8 mouse cellular contexts compared by ENCODE assay signal in the genomic region with DNA sequence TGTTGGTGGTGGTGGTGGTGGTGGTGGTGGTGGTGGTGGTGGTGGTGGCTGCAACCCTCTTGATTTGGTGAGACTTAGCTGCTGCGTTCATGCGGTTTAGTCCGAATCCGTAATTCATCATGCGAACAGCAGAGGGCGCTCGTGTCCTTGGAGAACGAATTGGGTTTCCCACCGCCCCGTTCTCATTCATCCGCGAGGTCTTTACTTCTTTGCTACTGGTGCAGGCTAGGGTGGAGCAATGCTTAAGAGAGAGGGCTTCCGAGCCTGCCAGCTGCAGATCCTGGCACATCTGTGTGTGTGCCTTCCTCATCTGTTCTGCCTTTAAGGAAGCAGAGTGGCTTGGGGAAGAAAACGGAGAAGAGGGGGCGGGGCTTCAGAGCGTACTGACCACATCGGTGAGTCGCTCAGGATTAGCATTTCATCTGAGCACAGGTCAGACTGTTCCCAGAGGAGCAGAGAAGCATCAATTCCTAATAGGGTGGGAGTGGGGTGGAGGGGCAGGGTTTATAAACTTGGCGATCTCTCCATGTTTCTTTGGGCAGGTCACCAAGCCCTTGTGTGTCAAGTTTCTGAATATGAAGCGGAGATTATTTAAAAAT.
DNase-seq lines count a peak whose midpoint lies in the region; ATAC-seq and TF ChIP-seq lines count a peak whose summit lies in the region.

No protein-coding gene starts in this region.

- no peaks in the 10 kb centered on the region for H3K9me3 ChIP-seq in ES-E14 (ENCODE audit: control insufficient read depth, insufficient read depth, low read depth, low read length)
- no peaks in the 10 kb centered on the region for H3K9me3 ChIP-seq in forebrain, embryonic 16.5 days (ENCODE audit: control insufficient read depth, low read length)
- no peaks in the 10 kb centered on the region for H3K9me3 ChIP-seq in lung, embryonic 16.5 days (ENCODE audit: control insufficient read depth, low read length)

- H3K27me3 ChIP-seq in forebrain, embryonic 16.5 days (replicated peaks; ENCODE audit: control insufficient read depth, insufficient read depth, low read length), result no peaks in the 10 kb centered on the region
- no peaks in the 10 kb centered on the region; the same call in 1 of the 2 replicates for H3K27me3 ChIP-seq in lung, embryonic 16.5 days (ENCODE audit: control insufficient read depth, insufficient read depth, low read depth, low read length)

- in situ Hi-C loops in ES-E14 (cut with MboI; ENCODE audit: low sequenced_read_pairs in 2 of 2, unreplicated experiment in 2 of 2), result no loop called here

- peak; percentile 88 for DNase-seq in ES-E14 (ENCODE audit: low read depth, low spot score)
- DNase-seq in layer of hippocampus, adult 9-10 months (ENCODE audit: low spot score), result peak; percentile 85
- DNase-seq in ovary, postnatal 36 days (ENCODE audit: low spot score), result peak; percentile 75
- peak; percentile 76 for DNase-seq in thymus, postnatal 14 days

- peak overlapping the region; percentile 72 for H3K4me2 ChIP-seq in forebrain, embryonic 16.5 days (ENCODE audit: low read length)
- H3K4me2 ChIP-seq in lung, embryonic 16.5 days (ENCODE audit: low read depth, low read length), result peak overlapping the region; percentile 68

- peak overlapping the region; percentile 13 to 54; a peak in 3 of 4 replicates for H3K4me3 ChIP-seq in ES-E14 (ENCODE audit: insufficient read depth in 1 of 2, low read depth in 1 of 2, low read length in 2 of 2, poor library complexity in 1 of 2, severe bottlenecking in 1 of 2)
- H3K4me3 ChIP-seq in forebrain, embryonic 16.5 days (replicated peaks; ENCODE audit: low read length), result peak overlapping the region; percentile 41
- peak overlapping the region; percentile 36 for H3K4me3 ChIP-seq in lung, embryonic 16.5 days (ENCODE audit: low read length)

- no peak overlapping the region; the same call in 1 of the 2 replicates for H3K27ac ChIP-seq in ES-E14 (ENCODE audit: insufficient read depth, low read depth, low read length, poor library complexity, severe bottlenecking)
- H3K27ac ChIP-seq in forebrain, embryonic 16.5 days (ENCODE audit: low read length), result no peak overlapping the region
- no peak overlapping the region for H3K27ac ChIP-seq in lung, embryonic 16.5 days (ENCODE audit: low read length)

- peaks cover 0 to 19% of the 10 kb centered on the region in 2 experiments; a peak in 2 of 4 replicates for H3K4me1 ChIP-seq in ES-E14 (ENCODE audit: control insufficient read depth in 2 of 2, insufficient read depth in 2 of 2, low read length in 2 of 2, poor library complexity in 1 of 2)
- H3K4me1 ChIP-seq in forebrain, embryonic 16.5 days (replicated peaks; ENCODE audit: control insufficient read depth, insufficient read depth, low read length), result peaks cover 14% of the 10 kb centered on the region
- H3K4me1 ChIP-seq in lung, embryonic 16.5 days (replicated peaks; ENCODE audit: control insufficient read depth, insufficient read depth, low read length), result no peaks in the 10 kb centered on the region; the same call in 1 of the 2 replicates

- ATAC-seq in cerebellum, adult (ENCODE audit: insufficient number of reproducible peaks, low FRiP score, low TSS enrichment), result 0 out of 2 replicates have a peak, but pooled peaks have one; percentile 32
- ATAC-seq in forebrain, embryonic 16.5 days, result peak; percentile 84
- peak; percentile 51 to 59; a peak in 3 of 4 replicates for ATAC-seq in hematopoietic stem cell, adult 5-6 weeks (replicated peaks in 1 of 2; ENCODE audit: insufficient read depth in 1 of 2, low FRiP score in 2 of 2, low TSS enrichment in 1 of 2, low read depth in 1 of 2, poor library complexity in 2 of 2, severe bottlenecking in 2 of 2)
- peak; percentile 72; the same call in 1 of the 2 replicates for ATAC-seq in lung, embryonic 16.5 days (ENCODE audit: low read depth)

- no peaks in the 10 kb centered on the region for H3K36me3 ChIP-seq in ES-E14 (ENCODE audit: control insufficient read depth, insufficient read depth, low read length, poor library complexity, severe bottlenecking)
- no peaks in the 10 kb centered on the region for H3K36me3 ChIP-seq in forebrain, embryonic 16.5 days (ENCODE audit: control insufficient read depth, insufficient read depth)
- H3K36me3 ChIP-seq in lung, embryonic 16.5 days (ENCODE audit: control insufficient read depth, insufficient read depth, low read length), result no peaks in the 10 kb centered on the region

- 4% methylated on average over 20 of the region's 20 CpGs for WGBS in forebrain, embryonic 16.5 days
- 5% methylated on average over 20 of the region's 20 CpGs for WGBS in lung, embryonic 16.5 days

- peak overlapping the region; percentile 39; the same call in 1 of the 2 replicates for H3K9ac ChIP-seq in ES-E14 (ENCODE audit: insufficient read depth, low read depth, low read length, poor library complexity, severe bottlenecking)
- peak overlapping the region; percentile 36 for H3K9ac ChIP-seq in forebrain, embryonic 16.5 days (replicated peaks; ENCODE audit: low read depth, low read length)
- H3K9ac ChIP-seq in lung, embryonic 16.5 days (ENCODE audit: low read length), result peak overlapping the region; percentile 29; the same call in 1 of the 2 replicates

TF ChIP-seq in ES-E14, 5 proteins besides CTCF, POLR2A, EP300 and RAD21:
- TF ChIP-seq MAFK (IDR thresholded peaks at IDR 0.05; ENCODE audit: insufficient read depth, low read depth, low read length) (no peak), ZNF384 (IDR thresholded peaks at IDR 0.05; ENCODE audit: low read depth, low read length) (no peak), HCFC1 (IDR thresholded peaks at IDR 0.05; ENCODE audit: borderline replicate concordance, insufficient read depth, low read length) (no peak), ZC3H11A (IDR thresholded peaks at IDR 0.05; ENCODE audit: borderline replicate concordance, low read depth, low read length) (peak; percentile 95), CHD2 (IDR thresholded peaks at IDR 0.05; ENCODE audit: low read depth, low read length) (no peak)

Comparison
In these comparisons a context has a peak if more than half of its experiments do, and no peak if none do; other contexts are left out.
1. ATAC-seq: peak in every context shown above with its lines; median percentile 84 in forebrain, embryonic 16.5 days; 72 in lung, embryonic 16.5 days; 55 in hematopoietic stem cell, adult 5-6 weeks; 32 in cerebellum, adult.